Mouse (Mus musculus): ENCODE measurements around the gene Kbtbd12.

Kbtbd12 gene

GRCm38 (mm10) chr6:88499481-88500404 is 138.0 kb downstream of the Kbtbd12 start:
- no peak for DNase-seq (ENCODE audit: low read depth)
